Mouse (Mus musculus): Measurements from ENCODE around the gene Ddx31. TPM values are rescaled to one million over a fixed set of nuclear protein-coding genes. Genes with fewer than 3 reads are reported as not detected.

The Ddx31 gene
- total RNA-seq, 4 experiments from 2014 or later: 8.9 to 13.2 (median 9.8) TPM

DNA sequence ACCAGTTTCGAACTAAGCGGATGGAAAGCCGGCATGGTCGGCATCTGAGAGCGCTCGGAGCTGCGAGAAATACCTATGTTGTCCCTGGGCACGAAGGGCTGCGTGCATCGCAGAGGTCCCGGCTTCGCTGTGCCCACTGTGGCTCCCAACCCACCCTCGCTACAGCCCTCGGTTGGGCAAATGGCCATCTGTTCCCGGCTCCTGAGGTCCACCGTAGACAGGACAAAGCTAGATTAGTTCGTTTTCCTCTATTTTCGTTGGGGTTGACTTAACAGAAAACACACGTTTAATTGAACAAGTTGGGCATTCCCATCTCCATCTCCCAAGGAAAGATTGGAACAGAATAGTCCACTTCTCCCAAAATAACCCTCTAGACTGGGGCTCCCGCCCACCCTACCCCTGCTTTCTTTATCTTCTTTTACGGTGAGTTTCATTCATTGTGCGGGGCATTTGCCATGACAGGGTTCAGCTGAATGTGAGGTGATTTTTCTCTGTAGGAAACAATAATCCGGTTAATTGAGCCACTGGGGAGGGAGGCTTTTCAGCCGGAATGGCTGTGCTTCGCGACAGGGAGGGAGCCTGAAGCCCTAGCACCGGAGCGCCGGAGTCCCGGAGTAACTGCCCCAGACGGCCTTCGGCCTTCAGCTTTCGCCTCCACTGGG is 72.0 kb downstream of the Ddx31 start:
- no peak for DNase-seq

DNA sequence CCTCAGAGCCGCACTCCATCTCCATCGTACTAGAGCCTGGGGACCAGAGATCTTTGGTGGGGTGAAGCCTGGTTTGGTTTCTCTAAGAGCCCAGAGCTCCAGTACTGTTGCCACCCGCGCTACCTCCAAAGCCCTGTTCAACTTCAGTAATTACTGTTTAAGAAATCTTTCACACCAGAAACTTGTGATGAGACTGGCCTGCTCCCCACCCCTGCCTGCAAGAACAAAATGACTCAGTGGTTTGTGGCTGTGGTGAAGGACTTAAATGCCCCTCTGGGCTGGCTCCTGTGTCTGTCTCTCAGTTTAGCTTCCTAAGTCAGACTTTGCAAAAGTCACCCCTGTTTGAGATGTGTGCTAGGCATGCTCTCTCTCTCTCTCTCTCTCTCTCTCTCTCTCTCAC is 72.8 kb downstream of the Ddx31 start:
- DNase-seq: no peak

DNA sequence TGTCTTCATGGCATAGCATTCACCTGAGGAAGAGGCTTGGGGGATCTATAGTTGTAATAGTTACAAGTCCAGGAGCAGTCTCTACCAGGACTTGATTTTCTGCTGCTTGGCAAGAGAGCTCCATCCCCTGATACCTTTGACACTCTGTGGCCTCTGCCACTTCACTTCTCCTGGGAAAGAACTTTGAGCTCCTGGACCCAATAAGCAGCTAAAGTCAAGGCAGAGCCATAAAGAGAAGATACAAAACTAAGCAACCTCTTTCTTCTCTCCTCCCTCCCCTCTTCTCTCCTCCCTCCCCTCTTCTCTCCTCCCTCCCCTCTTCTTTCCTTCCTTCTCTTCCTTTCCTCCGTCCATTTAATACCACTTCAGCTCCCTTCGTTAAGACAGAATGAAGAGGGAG is 73.9 kb downstream of the Ddx31 start:
- DNase-seq: no peak

DNA sequence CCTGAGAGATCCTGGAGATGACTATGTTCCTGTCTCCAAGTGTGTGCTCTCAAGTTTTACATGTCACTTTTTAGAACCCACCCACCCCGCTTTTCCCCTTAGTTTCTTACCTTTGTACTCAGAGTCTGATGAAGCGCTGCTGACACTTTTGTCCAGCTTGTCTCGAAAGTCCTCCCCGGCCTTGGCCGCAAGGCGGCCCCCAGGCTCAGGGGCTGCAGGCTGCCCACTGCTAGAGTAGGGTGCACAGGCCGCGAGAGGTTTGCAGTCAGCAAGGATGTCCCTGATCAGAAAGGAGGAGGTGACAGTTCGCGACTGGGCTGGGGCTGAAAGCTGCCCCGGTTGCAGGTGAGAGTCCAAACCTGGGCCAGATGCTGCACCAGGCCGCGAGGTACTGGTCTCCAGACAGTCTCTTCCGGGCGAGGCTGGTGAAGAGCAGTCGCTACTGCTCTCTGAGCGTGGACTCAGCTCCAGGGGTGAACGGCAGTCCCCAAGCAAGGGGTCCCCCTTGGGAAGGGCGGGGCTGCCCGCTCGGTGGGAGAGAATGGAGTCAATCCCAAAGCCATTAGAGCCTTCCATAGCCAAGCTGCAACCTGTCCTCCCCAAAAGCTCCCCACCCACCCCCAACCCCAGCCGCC is 75.0 kb downstream of the Ddx31 start:
- DNase-seq: no peak

GRCm38 (mm10) chr2:28915768-28916512 is 75.7 kb downstream of the Ddx31 start:
- peak; percentile 29 for DNase-seq

- DNase-seq: no peak
Measured at GRCm38 (mm10) chr2:28916513-28916865, 76.3 kb downstream of the Ddx31 start, which contains the start of gene Barhl1. TSS of gene Barhl1 (minus strand) at chr2:28916668.

- no peak for DNase-seq
Measured at GRCm38 (mm10) chr2:28917156-28917517, 76.9 kb downstream of the Ddx31 start.

DNA sequence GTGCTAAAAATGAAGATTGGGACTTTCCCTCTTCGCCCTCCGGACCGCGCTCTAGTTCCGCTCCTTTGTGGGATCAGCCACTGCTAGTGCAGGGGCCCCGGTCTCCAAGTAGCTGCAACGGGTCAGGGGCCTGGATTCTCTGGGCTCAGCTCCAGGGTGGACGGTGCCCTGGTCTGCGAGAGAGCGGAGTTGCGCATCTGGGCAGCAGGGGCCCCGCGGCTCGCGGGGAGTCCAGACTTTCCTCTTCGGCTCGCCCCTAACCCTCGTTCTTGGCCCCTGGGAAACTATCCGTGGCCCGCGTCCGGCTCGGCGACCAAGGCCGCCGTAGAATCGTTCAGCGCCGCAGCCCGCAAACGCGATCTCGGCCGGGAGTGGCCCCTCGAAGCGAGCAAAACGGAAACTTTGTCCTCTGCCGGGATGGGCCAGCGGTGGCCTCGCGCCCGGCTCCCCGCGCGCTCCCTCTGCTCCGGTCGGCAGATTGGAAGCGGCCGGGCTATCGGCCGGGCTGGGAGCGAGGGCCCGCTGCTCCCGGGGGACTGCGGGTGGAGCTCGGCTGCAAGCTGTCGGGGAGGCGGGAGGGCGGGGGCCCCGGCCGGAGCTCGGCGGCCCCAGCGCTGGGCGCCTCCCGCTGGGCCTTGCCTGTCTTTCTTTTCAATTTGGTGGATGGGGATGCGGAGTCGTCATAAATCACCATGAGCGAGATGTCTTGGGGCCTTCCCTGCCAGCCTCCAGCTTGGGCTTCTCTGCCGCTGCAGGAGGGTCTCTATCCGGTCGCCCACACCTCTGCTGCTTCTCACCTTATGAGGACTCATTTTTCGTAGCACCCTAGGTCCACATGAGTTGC is 77.5 kb downstream of the Ddx31 start:
- DNase-seq: no peak

DNA sequence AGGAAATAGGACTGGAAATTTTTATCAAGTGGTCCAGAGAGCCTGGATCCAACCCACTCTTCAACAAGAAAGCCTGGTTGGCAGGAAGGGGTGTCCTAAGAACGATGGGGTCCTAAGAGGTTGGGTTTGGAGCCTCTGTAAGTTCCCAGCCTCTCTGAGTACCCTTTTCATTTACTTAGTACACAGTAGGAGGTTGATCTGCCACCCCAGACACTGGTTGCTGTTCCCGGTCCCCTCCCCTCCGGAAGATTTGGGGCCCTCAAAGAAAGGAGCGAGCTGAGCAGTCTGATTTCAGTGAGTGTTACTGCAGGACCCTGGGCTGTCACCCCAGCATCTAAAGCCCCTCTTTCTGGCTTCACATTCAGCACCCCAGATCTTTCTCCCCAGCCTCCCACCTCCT is 78.8 kb downstream of the Ddx31 start:
- DNase-seq: no peak

DNA sequence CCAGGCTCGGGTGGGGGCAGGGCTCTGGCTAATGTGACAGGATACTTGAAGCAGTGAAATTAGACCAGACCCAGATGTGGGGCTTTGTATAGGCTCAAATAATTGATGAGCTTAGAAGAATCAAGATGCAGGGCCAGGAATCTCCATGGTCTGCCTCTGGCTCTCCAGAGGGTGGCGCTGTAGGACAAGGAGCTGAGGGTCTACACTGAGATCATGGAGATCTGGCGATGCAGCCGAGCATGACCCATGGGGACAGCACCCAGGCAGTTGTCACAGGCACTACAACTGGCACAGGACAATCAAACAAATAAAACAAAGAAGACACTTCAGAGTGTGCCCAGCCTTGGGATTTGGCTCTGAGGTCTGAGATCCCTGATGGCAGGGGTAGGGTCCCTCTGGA is 83.7 kb downstream of the Ddx31 start:
- DNase-seq: peak; percentile 50

DNA sequence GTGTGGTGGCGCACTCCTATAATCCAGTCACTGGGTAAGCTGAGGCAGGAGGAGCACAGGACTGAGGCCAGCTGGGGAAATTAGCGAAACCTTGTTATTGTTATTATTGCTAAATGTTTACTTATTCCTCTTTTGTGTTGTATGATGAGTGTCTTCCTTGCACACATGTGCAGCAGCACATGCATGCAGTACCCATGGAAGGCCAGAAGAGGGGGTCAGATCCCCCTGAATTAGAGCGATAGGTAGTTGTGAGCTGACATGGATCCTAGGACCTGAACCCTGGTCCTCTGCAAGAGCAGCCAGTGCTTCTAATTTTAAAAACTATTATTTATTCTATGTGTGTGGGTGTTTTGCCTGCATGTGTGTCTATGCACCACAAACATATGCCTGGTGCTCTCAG is 90.4 kb downstream of the Ddx31 start:
- no peak for DNase-seq

- no peak for DNase-seq
Measured at GRCm38 (mm10) chr2:28938997-28939396, 98.8 kb downstream of the Ddx31 start.

- DNase-seq: no peak
Measured at GRCm38 (mm10) chr2:28943666-28944516, 103.7 kb downstream of the Ddx31 start.

GRCm38 (mm10) chr2:28945388-28945787 is 105.2 kb downstream of the Ddx31 start:
- no peak for DNase-seq

DNA sequence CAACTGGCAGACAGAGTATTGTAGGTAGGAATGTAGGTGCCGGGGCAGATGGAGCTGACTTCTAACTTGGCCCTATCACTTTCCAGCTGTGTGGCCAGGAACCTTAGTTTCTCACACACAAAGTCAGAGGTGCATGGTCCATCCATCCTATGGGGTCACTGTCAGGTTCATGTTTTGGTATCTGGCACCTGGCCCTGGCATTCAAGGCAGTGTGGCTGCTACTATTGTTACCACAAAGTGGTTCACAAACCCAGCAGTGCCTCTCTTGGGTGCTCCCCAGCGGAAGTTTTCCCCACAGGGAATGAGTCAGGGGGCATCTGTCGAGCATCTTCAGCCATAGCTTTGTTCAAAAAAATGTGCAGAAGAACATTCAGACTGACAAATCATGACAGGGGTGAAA is 106.1 kb downstream of the Ddx31 start:
- no peak for DNase-seq

- no peak for DNase-seq
Measured at GRCm38 (mm10) chr2:28952981-28953380, 112.8 kb downstream of the Ddx31 start.

DNA sequence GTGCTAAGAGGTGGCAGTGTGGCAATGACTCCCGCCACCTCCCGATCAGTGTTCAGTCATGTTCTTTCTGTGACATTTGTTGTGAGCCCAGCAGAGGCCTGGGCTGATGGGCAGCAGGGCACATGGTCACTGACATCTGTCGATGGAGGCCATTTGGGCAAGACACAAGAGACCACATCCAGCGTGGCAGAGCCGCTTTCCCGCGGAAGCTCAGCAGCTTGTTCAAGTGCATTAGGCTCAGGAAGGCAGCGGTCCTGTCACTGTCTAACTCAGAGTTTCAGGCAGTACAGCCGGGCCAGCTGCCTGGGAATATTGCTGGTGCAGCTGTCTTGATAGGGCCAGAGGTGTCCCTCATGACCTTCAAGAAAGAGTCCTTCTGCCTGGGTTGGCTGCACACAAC is 114.4 kb downstream of the Ddx31 start:
- DNase-seq: no peak

Other genes with a start within 250 kb of the Ddx31 start
- not detected for gene Gfi1b, start 218.4 kb upstream of the Ddx31 start, total RNA-seq (2022)
- gene Tsc1, start 199.2 kb upstream of the Ddx31 start, total RNA-seq (2022): 10 to 100 TPM; 20.0 to 30.8 (median 25.2) TPM
- gene Spaca9, start 140.7 kb upstream of the Ddx31 start, total RNA-seq (2022): under 1 TPM in 3 of 4 experiments, not detected in 1; 0.52 to 0.77 (median 0.75) TPM
- gene Ak8, start 140.2 kb upstream of the Ddx31 start, total RNA-seq (2022): under 1 TPM; 0.20 to 0.80 (median 0.62) TPM
- gene Gtf3c4, start within 50 bp of the Ddx31 start, total RNA-seq (2022): 10 to 100 TPM; 35.2 to 45.4 (median 35.6) TPM
- not detected for gene Barhl1, start 76.3 kb downstream of the Ddx31 start, total RNA-seq (2022)
- 1 to 10 TPM in 2 of 4 experiments, under 1 TPM in 2; 0.44 to 1.6 (median 0.93) TPM for gene Cfap77, start 214.7 kb downstream of the Ddx31 start, total RNA-seq (2022)
- gene Ttf1, start 219.9 kb downstream of the Ddx31 start, total RNA-seq (2022): 10 to 100 TPM; 12.4 to 23.3 (median 14.7) TPM

Measured in adrenal gland, adult 8-10 months (tissue).